Mouse (Mus musculus) brain, embryonic 14.5 days (tissue): ENCODE results near the gene Kcnip1.

ENCODE experiments used
- CTCF ChIP-seq: fragments of 200-500 bp; IDR thresholded peaks from 2 replicates; pipeline ENCODE4 v1.5.1; 2012; ENCODE audit warnings: inconsistent platforms, mild to moderate bottlenecking, moderate library complexity, borderline replicate concordance; ENCODE audit not compliant: insufficient read depth, insufficient read length; ENCODE audit errors: extremely low read depth
- POLR2A ChIP-seq: fragments of 200-500 bp; IDR thresholded peaks from 2 replicates; pipeline ENCODE4 v1.6.1; 2012; ENCODE audit warnings: mild to moderate bottlenecking, inconsistent platforms, borderline replicate concordance; ENCODE audit not compliant: poor library complexity, insufficient read depth, insufficient read length, severe bottlenecking; ENCODE audit errors: extremely low read depth

- no peak for TF ChIP-seq CTCF
- TF ChIP-seq POLR2A = no peak
Measured at GRCm38 (mm10) chr11:33992938-33993337, at the start of gene Kcnip1.
